In genomic region chr7:35349886-35350684, GRCm38 (mm10) we compare ENCODE assay signal across 22 mouse cellular contexts. TPM values are rescaled to one million over a fixed set of nuclear protein-coding genes. Genes with fewer than 3 reads are reported as not detected.
DNase-seq lines count a peak whose midpoint lies in the region; ATAC-seq and TF ChIP-seq lines count a peak whose summit lies in the region.
"Had no signal": no experiment of that assay in that cellular context is flagged by ENCODE, and none has a peak within 500 bp of the region (broad histone marks: within the 10 kb centered on the region; RNA-seq: fewer than 3 reads in every experiment).

No protein-coding gene starts in this region.

- H3K4me2 ChIP-seq in kidney, postnatal 0 days (ENCODE audit: low read length) = no peak overlapping the region
- H3K4me2 ChIP-seq in liver, embryonic 14.5 days (ENCODE audit: low read depth) = no peak overlapping the region
- no peak overlapping the region for H3K4me2 ChIP-seq in stomach, postnatal 0 days (replicated peaks; ENCODE audit: low read depth)
- H3K4me2 ChIP-seq in forebrain, embryonic 12.5 days = no peak overlapping the region
- H3K4me2 ChIP-seq: embryonic facial prominence, embryonic 15.5 days; hindbrain, embryonic 12.5 days; limb, embryonic 15.5 days; midbrain, embryonic 11.5 days; neural tube, embryonic 13.5 days had no signal

- WGBS in liver, adult 2 months = 25% methylated on average over 8 of the region's 8 CpGs
- WGBS in kidney, postnatal 0 days = 73% methylated on average over 8 of the region's 8 CpGs
- 58% methylated on average over 8 of the region's 8 CpGs for WGBS in liver, embryonic 14.5 days (ENCODE audit: insufficient replicate concordance)
- WGBS in stomach, postnatal 0 days = 61% methylated on average over 8 of the region's 8 CpGs
- 88% methylated on average over 8 of the region's 8 CpGs for WGBS in forebrain, embryonic 12.5 days

- peak; percentile 96 for DNase-seq in liver, adult 2 months (ENCODE audit: extremely low read depth, low read depth, low spot score)
- no peak for DNase-seq in liver
- DNase-seq in kidney, postnatal 0 days (ENCODE audit: low spot score) = no peak
- peak in 1 of 3 experiments; percentile 15 for DNase-seq in liver, embryonic 14.5 days (ENCODE audit: low read depth in 3 of 3, low spot score in 3 of 3)
- peak; percentile 54 for DNase-seq in stomach, postnatal 0 days (ENCODE audit: low spot score)
- no peak for DNase-seq in cerebellum, adult 9-11 months
- no peak for DNase-seq in adrenal gland, postnatal 10 days
- DNase-seq: adrenal gland, postnatal 14 days; cerebellum, adult 9-10 months; embryo, embryonic 11 days; gastrocnemius, postnatal 36 days; layer of hippocampus, postnatal 36 days; right cerebral cortex, postnatal 25 days; thymus, adult 18-20 months had no signal

- no peak for TF ChIP-seq EP300 in liver, embryonic 14.5 days (IDR thresholded peaks at IDR 0.05; ENCODE audit: low read depth)
- no peak for TF ChIP-seq EP300 in stomach, postnatal 0 days (optimal IDR thresholded peaks at IDR 0.05)

- peaks cover 24% of the 10 kb centered on the region for H3K79me2 ChIP-seq in liver, adult 2 months (ENCODE audit: control insufficient read depth, insufficient read depth, low read length)

- no peaks in the 10 kb centered on the region for H3K9me3 ChIP-seq in kidney, postnatal 0 days (replicated peaks; ENCODE audit: low read length)
- H3K9me3 ChIP-seq in liver, embryonic 14.5 days (ENCODE audit: control insufficient read depth, low read length) = no peaks in the 10 kb centered on the region
- no peaks in the 10 kb centered on the region for H3K9me3 ChIP-seq in stomach, postnatal 0 days (ENCODE audit: control insufficient read depth, low read length)
- H3K9me3 ChIP-seq in forebrain, embryonic 12.5 days = no peaks in the 10 kb centered on the region
- H3K9me3 ChIP-seq: embryonic facial prominence, embryonic 15.5 days; hindbrain, embryonic 12.5 days; limb, embryonic 15.5 days; neural tube, embryonic 13.5 days had no signal

- no peak overlapping the region for H3K4me3 ChIP-seq in liver, adult 2 months (ENCODE audit: insufficient read depth, low read depth, low read length)
- H3K4me3 ChIP-seq in kidney, postnatal 0 days (replicated peaks; ENCODE audit: low read depth, low read length) = no peak overlapping the region
- no peak overlapping the region for H3K4me3 ChIP-seq in liver, embryonic 14.5 days (ENCODE audit: insufficient read depth in 1 of 2, low read depth in 2 of 2, low read length in 2 of 2)
- H3K4me3 ChIP-seq in stomach, postnatal 0 days (ENCODE audit: low read depth, low read length) = no peak overlapping the region
- H3K4me3 ChIP-seq in forebrain, embryonic 12.5 days (replicated peaks) = no peak overlapping the region
- H3K4me3 ChIP-seq: embryonic facial prominence, embryonic 15.5 days; hindbrain, embryonic 12.5 days; limb, embryonic 15.5 days; neural tube, embryonic 13.5 days had no signal

- ATAC-seq in kidney, postnatal 0 days (replicated peaks; ENCODE audit: low FRiP score, low read depth) = 0 out of 2 replicates have a peak, but pooled peaks have one; percentile 25
- peak; percentile 58 for ATAC-seq in liver, embryonic 14.5 days (ENCODE audit: insufficient read depth)
- peak; percentile 45 for ATAC-seq in stomach, postnatal 0 days (ENCODE audit: low FRiP score, low TSS enrichment)
- no peak for ATAC-seq in forebrain, embryonic 12.5 days (ENCODE audit: low FRiP score)

- H3K36me3 ChIP-seq in liver, adult 2 months (ENCODE audit: control insufficient read depth, insufficient read depth, low read length) = no peaks in the 10 kb centered on the region
- H3K36me3 ChIP-seq in kidney, postnatal 0 days (ENCODE audit: insufficient read depth, low read length) = no peaks in the 10 kb centered on the region
- no peaks in the 10 kb centered on the region for H3K36me3 ChIP-seq in liver, embryonic 14.5 days (replicated peaks; ENCODE audit: control insufficient read depth, insufficient read depth, low read depth)
- no peaks in the 10 kb centered on the region for H3K36me3 ChIP-seq in stomach, postnatal 0 days (ENCODE audit: control insufficient read depth, insufficient read depth, low read length)
- no peaks in the 10 kb centered on the region for H3K36me3 ChIP-seq in forebrain, embryonic 12.5 days (replicated peaks)
- H3K36me3 ChIP-seq: embryonic facial prominence, embryonic 15.5 days; hindbrain, embryonic 12.5 days; limb, embryonic 15.5 days; neural tube, embryonic 13.5 days had no signal

- H3K27ac ChIP-seq in liver, adult 2 months (replicated peaks; ENCODE audit: insufficient read depth, low read depth, low read length) = peak overlapping the region; percentile 75
- H3K27ac ChIP-seq in kidney, postnatal 0 days = peak overlapping the region; percentile 20; the same call in 1 of the 2 replicates
- H3K27ac ChIP-seq in liver, embryonic 14.5 days = no peak overlapping the region
- H3K27ac ChIP-seq in stomach, postnatal 0 days (replicated peaks) = peak overlapping the region; percentile 71
- H3K27ac ChIP-seq in forebrain, embryonic 12.5 days = no peak overlapping the region
- H3K27ac ChIP-seq: embryonic facial prominence, embryonic 15.5 days; hindbrain, embryonic 12.5 days; limb, embryonic 15.5 days; macrophage; neural tube, embryonic 13.5 days had no signal

- H3K9ac ChIP-seq in liver, adult 2 months (ENCODE audit: low read depth, low read length) = peak overlapping the region; percentile 29; the same call in 1 of the 2 replicates
- H3K9ac ChIP-seq in kidney, postnatal 0 days (ENCODE audit: low read depth, low read length) = no peak overlapping the region
- no peak overlapping the region for H3K9ac ChIP-seq in liver, embryonic 14.5 days (replicated peaks)
- H3K9ac ChIP-seq in stomach, postnatal 0 days (ENCODE audit: low read length) = no peak overlapping the region
- H3K9ac ChIP-seq in forebrain, embryonic 12.5 days = no peak overlapping the region
- H3K9ac ChIP-seq: embryonic facial prominence, embryonic 15.5 days; hindbrain, embryonic 12.5 days; limb, embryonic 15.5 days; neural tube, embryonic 13.5 days had no signal

- TF ChIP-seq POLR2A in liver, adult 2 months (IDR thresholded peaks at IDR 0.05; ENCODE audit: extremely low read depth, insufficient read depth, low read length) = no peak

- TF ChIP-seq CTCF in liver, adult 2 months (IDR thresholded peaks at IDR 0.05; ENCODE audit: low read depth, low read length) = no peak
- no peak for TF ChIP-seq CTCF in kidney, postnatal 0 days (IDR thresholded peaks at IDR 0.05; ENCODE audit: low read depth)
- TF ChIP-seq CTCF in liver, embryonic 14.5 days (IDR thresholded peaks at IDR 0.05; ENCODE audit: low read depth) = no peak
- no peak for TF ChIP-seq CTCF in stomach, postnatal 0 days (IDR thresholded peaks at IDR 0.05; ENCODE audit: low read depth)

- H3K27me3 ChIP-seq in liver, adult 2 months (ENCODE audit: control insufficient read depth, insufficient read depth, low read length) = no peaks in the 10 kb centered on the region
- H3K27me3 ChIP-seq in kidney, postnatal 0 days (ENCODE audit: insufficient read depth, low read length) = no peaks in the 10 kb centered on the region
- no peaks in the 10 kb centered on the region for H3K27me3 ChIP-seq in liver, embryonic 14.5 days (ENCODE audit: control insufficient read depth, insufficient read depth, low read length)
- no peaks in the 10 kb centered on the region for H3K27me3 ChIP-seq in stomach, postnatal 0 days (ENCODE audit: control insufficient read depth, insufficient read depth, low read length)
- no peaks in the 10 kb centered on the region for H3K27me3 ChIP-seq in forebrain, embryonic 12.5 days
- H3K27me3 ChIP-seq: embryonic facial prominence, embryonic 15.5 days; hindbrain, embryonic 12.5 days; limb, embryonic 15.5 days; neural tube, embryonic 13.5 days had no signal

- H3K4me1 ChIP-seq in liver, adult 2 months (ENCODE audit: control insufficient read depth, insufficient read depth, low read length) = peaks cover 24% of the 10 kb centered on the region
- H3K4me1 ChIP-seq in kidney, postnatal 0 days (replicated peaks; ENCODE audit: insufficient read depth, low read length) = no peaks in the 10 kb centered on the region
- H3K4me1 ChIP-seq in liver, embryonic 14.5 days (replicated peaks; ENCODE audit: control insufficient read depth in 2 of 2, insufficient read depth in 2 of 2, low read length in 1 of 2) = peaks cover 7 to 16% of the 10 kb centered on the region in 2 experiments
- H3K4me1 ChIP-seq in stomach, postnatal 0 days (replicated peaks; ENCODE audit: control insufficient read depth, insufficient read depth) = no peaks in the 10 kb centered on the region
- H3K4me1 ChIP-seq in forebrain, embryonic 12.5 days = no peaks in the 10 kb centered on the region
- H3K4me1 ChIP-seq: embryonic facial prominence, embryonic 15.5 days; hindbrain, embryonic 12.5 days; limb, embryonic 15.5 days; neural tube, embryonic 13.5 days had no signal

RNA-seq across cellular contexts. Expression of gene Rhpn2, which starts 16.1 kb away (rescaled TPM):
- total RNA-seq in liver, adult 2 months (2014; rRNA removed) = 14.0 and 18.5 TPM in 2 replicates
- polyA plus RNA-seq in liver, adult 2 months (2012; rRNA removed) = 6.8 and 6.9 TPM in 2 replicates
- 14.6 and 15.1 TPM in 2 replicates for polyA plus RNA-seq in kidney, postnatal 0 days (2015; fragmentation: Nextera tagmentation; extraction: Ambion mirVana)
- 2.7 and 3.0 TPM in 2 replicates for polyA plus RNA-seq in liver, embryonic 14.5 days (2012; rRNA removed)
- polyA plus RNA-seq in liver, embryonic 14.5 days (2014; fragmentation: Nextera tagmentation; extraction: Ambion mirVana) = 2.8 and 4.1 TPM in 2 replicates
- 23.1 and 24.4 TPM in 2 replicates for polyA plus RNA-seq in stomach, postnatal 0 days (2015; fragmentation: Nextera tagmentation; extraction: Ambion mirVana)
- 1.9 and 2.2 TPM in 2 replicates for polyA plus RNA-seq in forebrain, embryonic 12.5 days (2016; fragmentation: Nextera tagmentation; extraction: Ambion mirVana)
- total RNA-seq in adrenal gland, postnatal 10 days (2021) = 1 to 10 TPM; 4.2 to 4.5 TPM
- total RNA-seq: monocyte, adult 5-6 weeks had no signal
- polyA plus RNA-seq: macrophage had no signal

RNA-seq across cellular contexts. Expression of gene Gpatch1, which starts 31.8 kb away (rescaled TPM):
- total RNA-seq in liver, adult 2 months (2014; rRNA removed) = 4.1 and 5.3 TPM in 2 replicates
- 1.9 and 2.5 TPM in 2 replicates for polyA plus RNA-seq in liver, adult 2 months (2012; rRNA removed)
- 17.0 and 17.6 TPM in 2 replicates for polyA plus RNA-seq in kidney, postnatal 0 days (2015; fragmentation: Nextera tagmentation; extraction: Ambion mirVana)
- polyA plus RNA-seq in liver, embryonic 14.5 days (2012; rRNA removed) = 2.3 and 3.7 TPM in 2 replicates
- polyA plus RNA-seq in liver, embryonic 14.5 days (2014; fragmentation: Nextera tagmentation; extraction: Ambion mirVana) = 5.4 and 6.6 TPM in 2 replicates
- 9.1 and 9.3 TPM in 2 replicates for polyA plus RNA-seq in stomach, postnatal 0 days (2015; fragmentation: Nextera tagmentation; extraction: Ambion mirVana)
- polyA plus RNA-seq in forebrain, embryonic 12.5 days (2016; fragmentation: Nextera tagmentation; extraction: Ambion mirVana) = 20.2 and 20.4 TPM in 2 replicates
- 10 to 100 TPM; 11.7 to 17.2 TPM for total RNA-seq in adrenal gland, postnatal 10 days (2021)

RNA-seq across cellular contexts. Expression of gene Faap24, which starts 46.6 kb away (rescaled TPM):
- 0.81 and 1.0 TPM in 2 replicates for total RNA-seq in liver, adult 2 months (2014; rRNA removed)
- polyA plus RNA-seq in liver, adult 2 months (2012; rRNA removed) = 1.8 and 2.1 TPM in 2 replicates
- 14.3 and 15.4 TPM in 2 replicates for polyA plus RNA-seq in kidney, postnatal 0 days (2015; fragmentation: Nextera tagmentation; extraction: Ambion mirVana)
- 6.6 and 8.1 TPM in 2 replicates for polyA plus RNA-seq in liver, embryonic 14.5 days (2012; rRNA removed)
- polyA plus RNA-seq in liver, embryonic 14.5 days (2014; fragmentation: Nextera tagmentation; extraction: Ambion mirVana) = 19.1 and 19.9 TPM in 2 replicates
- polyA plus RNA-seq in stomach, postnatal 0 days (2015; fragmentation: Nextera tagmentation; extraction: Ambion mirVana) = 8.8 and 9.3 TPM in 2 replicates
- 23.8 and 26.3 TPM in 2 replicates for polyA plus RNA-seq in forebrain, embryonic 12.5 days (2016; fragmentation: Nextera tagmentation; extraction: Ambion mirVana)
- total RNA-seq in adrenal gland, postnatal 10 days (2021) = 1 to 10 TPM; 5.1 to 6.9 TPM

RNA-seq across cellular contexts. Expression of gene Cep89, which starts 46.8 kb away (rescaled TPM):
- total RNA-seq in liver, adult 2 months (2014; rRNA removed) = 3.2 TPM in 2 replicates
- 3.3 and 5.0 TPM in 2 replicates for polyA plus RNA-seq in liver, adult 2 months (2012; rRNA removed)
- polyA plus RNA-seq in kidney, postnatal 0 days (2015; fragmentation: Nextera tagmentation; extraction: Ambion mirVana) = 32.2 and 34.1 TPM in 2 replicates
- 6.2 and 11.6 TPM in 2 replicates for polyA plus RNA-seq in liver, embryonic 14.5 days (2012; rRNA removed)
- polyA plus RNA-seq in liver, embryonic 14.5 days (2014; fragmentation: Nextera tagmentation; extraction: Ambion mirVana) = 14.5 and 14.7 TPM in 2 replicates
- 11.7 and 12.3 TPM in 2 replicates for polyA plus RNA-seq in stomach, postnatal 0 days (2015; fragmentation: Nextera tagmentation; extraction: Ambion mirVana)
- polyA plus RNA-seq in forebrain, embryonic 12.5 days (2016; fragmentation: Nextera tagmentation; extraction: Ambion mirVana) = 58.9 and 59.8 TPM in 2 replicates
- total RNA-seq in adrenal gland, postnatal 10 days (2021) = 10 to 100 TPM; 18.2 to 26.4 TPM

Comparison
In these comparisons a context has a peak if more than half of its experiments do, and no peak if none do; other contexts are left out.
1. DNase-seq: peak in liver, adult 2 months (single experiment) and stomach, postnatal 0 days (single experiment); none in liver (single experiment), kidney, postnatal 0 days (single experiment), cerebellum, adult 9-11 months (single experiment) and adrenal gland, postnatal 10 days (single experiment).
2. H3K27ac ChIP-seq: peak in liver, adult 2 months (single experiment), kidney, postnatal 0 days (single experiment) and stomach, postnatal 0 days (single experiment); none in liver, embryonic 14.5 days (single experiment) and forebrain, embryonic 12.5 days (single experiment).